Mouse (Mus musculus): ENCODE results near the gene Clasp2.

- TF ChIP-seq CTCF (IDR thresholded peaks at IDR 0.05; ENCODE audit: borderline replicate concordance, insufficient read depth, low read length) = no peak
- TF ChIP-seq POLR2A (IDR thresholded peaks at IDR 0.05; ENCODE audit: low read depth, low read length) = no peak
Observed at GRCm38 (mm10) chr9:113800671-113801070, 59.4 kb downstream of the Clasp2 start.

All from embryonic fibroblast, embryonic 13.5 days (primary cell).